Mouse (Mus musculus): ENCODE data around the gene Cbx7.

Cbx7 gene

DNA sequence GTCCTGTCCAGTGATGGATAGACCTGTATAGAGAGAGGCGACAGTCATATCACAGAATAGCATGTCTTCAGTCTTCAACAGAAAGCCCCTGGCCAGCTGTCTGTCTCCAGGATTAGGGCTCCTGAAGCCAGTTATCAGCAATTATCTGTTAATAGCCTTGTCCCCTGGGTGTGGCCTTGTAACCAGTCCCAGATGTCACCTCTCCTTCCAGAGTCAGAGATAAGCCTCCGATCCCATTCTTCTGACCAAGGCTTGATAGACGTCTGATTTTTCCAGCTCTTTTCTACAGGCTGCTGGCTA is 77.1 kb downstream of the Cbx7 start:
- no peak for DNase-seq (ENCODE audit: low spot score)

DNA sequence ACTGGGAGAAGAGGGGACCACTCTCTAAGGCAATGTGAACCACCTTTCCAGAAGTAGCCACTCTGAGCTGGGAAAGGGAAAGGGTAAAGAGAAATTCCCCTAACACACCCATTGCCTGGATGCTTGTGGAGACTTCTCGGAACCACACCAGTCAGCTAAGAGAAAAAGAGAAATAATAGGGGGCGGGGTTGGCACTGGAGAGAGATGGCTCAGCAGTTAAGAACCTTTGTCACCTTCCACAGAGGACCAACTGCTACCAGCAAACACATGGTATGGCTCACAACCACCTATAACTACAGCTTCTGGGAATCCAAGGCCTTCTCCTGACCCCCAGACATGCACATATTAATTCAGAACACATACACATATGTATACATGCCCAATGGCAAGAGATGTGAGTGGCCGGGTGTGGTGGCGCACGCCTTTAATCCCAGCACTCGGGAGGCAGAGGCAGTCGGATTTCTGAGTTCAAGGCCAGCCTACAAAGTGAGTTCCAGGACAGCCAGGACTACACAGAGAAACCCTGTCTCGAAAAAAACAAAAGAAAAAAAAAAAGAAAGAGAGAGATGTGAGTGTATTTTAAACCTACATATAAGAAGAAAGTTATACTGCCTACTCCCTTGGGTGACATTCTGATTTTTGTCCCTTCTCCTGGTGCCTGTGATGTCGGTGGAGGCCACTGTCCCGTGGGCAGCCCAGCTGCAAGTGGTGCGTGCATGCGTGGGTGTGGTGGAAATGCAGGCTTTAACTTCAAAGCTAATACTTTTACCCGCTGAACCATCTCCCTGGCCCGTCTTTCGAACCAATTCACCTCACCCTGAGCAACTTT is 77.7 kb downstream of the Cbx7 start:
- DNase-seq (ENCODE audit: low spot score), result no peak

DNA sequence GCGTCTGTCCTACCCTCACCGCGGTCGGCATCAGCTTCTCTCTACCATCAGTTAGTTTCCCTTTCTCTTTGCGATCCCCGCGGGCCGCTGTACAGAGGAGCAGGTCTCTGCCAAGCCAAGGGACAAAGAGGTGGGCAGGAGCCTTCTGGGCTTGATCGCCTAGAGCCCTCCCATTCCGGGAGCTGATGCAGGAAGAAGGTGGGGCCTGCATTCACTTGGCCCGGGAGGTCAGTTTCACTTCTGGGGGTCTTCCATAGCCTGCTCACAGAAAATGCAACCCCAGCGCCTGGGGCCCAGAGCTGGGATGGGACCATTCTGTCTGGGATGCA is 78.7 kb downstream of the Cbx7 start:
- peak; percentile 47 for DNase-seq (ENCODE audit: low spot score)

DNA sequence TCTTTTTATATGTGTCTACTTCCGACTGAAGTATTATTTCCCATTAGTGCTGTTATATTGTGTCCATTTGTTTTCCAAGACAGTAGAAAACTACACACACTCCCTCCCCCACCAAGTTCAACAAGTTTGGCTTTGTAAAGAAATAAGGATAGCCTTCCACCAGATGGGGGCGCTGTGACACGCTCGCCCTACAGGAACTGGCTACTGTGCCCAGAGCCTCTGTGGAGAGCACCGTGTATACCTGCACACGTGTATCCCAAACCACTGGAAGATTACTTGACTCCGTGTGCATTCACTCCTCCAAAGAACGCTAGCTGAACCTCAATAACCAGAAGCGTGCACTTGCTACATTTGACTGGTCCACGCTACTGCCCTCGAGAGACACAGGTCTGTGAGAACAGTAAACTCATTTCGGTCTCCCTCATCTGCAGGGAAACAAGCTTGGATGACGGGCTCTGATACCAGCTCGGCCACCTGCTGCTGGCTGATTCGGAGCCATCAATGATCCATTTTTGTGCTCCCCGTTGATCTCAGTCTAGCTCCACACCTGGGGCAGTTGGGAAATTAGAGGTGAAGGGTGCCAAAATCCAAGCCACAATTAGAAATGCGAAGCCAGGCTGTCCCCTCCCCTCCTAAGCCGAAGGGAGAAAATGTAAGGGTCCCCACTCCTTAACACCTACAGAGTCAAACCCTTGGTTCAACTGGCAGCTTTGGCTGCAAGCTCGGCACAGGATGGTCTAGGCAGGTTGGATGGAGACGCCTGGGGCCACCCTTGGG is 79.3 kb downstream of the Cbx7 start, which contains the start of gene Apobec3:
Apobec3 (plus strand) TSS at position 224 of the 777 bp plus-strand sequence.
- peak; percentile 80 for DNase-seq (ENCODE audit: low spot score)

DNA sequence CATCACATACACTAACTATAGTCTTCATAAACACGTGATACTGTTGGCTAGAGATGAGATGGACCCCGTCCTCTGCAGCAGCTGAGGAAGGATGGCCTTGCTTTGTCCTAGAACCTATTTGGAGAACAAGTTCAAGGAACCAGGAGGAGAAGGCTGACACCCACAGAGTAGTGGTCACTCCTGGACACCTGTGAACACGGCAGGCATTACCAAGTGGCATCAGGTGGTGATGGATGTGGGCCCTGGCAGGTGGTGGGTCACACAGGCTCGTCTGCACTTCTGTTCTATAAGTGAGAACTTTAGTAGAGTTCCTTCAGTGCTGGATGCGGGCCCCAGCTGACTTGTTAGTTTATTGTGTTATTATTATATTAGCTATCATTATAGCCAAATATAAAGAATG is 86.1 kb downstream of the Cbx7 start:
- DNase-seq (ENCODE audit: low spot score), result no peak

DNA sequence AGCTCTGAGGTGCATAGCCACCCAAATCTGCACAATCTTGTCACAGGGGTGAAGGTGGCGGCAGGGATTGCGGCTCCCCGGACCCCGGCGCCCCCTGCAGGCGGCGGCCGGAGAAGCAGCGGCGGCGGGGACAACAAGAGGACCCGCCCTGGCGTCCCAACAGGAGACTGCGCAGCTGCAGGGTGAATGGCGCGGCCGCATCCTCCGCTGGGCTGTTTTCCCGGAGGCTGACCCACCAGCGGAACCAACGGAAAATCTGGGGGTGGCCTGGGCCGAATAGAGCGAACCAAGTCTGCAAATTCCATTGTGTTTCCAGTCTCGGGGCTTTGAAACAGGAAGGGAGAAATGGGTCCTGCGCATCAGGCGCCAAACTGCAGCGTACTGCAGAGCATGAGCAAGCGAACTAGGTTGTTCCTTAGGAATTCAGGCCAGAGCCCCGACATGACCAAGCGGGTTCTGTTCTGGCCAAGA is 87.5 kb downstream of the Cbx7 start:
- peak; percentile 97 for DNase-seq (ENCODE audit: low spot score)

DNA sequence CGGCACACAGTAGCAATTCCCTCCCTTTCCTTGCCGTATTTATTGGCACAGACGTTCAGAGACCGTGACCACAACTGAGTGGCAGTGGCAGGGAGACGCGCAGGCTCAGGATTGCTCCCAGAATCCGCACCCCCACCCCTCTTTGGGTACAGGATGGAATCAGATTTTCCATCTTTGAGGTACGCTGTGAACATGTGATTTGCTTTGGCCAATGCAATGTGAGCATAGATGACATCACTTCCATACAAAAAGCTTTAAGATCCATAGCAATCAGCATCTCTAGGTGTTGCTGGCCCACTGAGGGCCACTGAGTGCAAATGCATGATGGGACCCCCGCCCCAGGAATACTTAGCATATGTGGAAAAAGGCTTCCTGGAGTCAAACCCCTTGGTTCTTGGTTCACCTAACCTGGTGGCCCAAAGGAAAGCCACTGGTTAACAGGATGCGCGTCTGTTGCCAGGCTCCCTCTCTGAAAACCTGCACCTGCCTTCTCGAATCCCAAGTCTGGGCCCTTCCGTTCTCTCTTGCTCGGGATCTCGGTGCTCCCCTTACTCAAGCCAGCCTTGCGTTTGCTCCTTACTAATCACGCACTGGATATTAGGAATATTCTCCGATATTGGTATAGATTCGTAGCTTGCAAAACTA is 88.2 kb downstream of the Cbx7 start:
- DNase-seq (ENCODE audit: low spot score), result no peak

DNA sequence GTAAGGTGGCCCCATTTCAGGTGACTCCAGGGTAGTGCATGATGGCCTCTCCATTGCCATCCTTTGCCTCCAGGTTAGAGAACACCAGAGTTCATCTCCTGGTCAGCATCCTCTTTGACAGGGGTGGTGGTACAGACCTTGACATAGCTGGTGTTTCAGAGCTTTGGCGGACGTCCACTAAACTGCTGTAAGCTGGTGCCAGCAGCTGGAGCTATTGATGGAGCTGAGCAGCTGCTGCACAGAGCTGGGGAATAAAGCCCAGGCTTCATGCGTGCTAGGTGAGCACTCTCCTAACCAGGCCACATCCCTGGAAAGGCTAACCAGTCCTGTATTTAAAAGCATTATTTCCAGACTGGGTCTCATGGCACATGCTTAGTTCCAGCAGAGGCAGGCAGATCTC is 90.4 kb downstream of the Cbx7 start:
- no peak for DNase-seq (ENCODE audit: low spot score)

DNA sequence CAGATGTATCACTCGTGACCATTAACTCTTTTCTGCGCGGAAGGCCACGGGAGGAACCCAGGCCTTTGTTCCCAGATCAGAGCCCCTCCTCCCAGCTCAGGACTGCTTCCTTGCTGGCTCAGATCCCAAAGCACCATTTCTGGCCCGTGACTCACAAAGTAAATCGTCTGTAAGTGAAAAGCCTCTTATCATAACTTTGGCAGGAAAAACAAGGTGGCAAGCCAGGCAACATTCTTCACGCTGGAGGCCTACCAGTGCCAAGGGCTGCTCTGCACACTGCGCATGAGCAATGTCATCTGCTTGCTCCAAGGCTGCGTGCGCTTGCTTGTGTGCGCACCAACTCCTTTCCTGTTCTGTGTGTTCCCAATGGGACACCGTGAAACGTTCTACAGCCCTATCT is 91.6 kb downstream of the Cbx7 start:
- peak; percentile 75 for DNase-seq (ENCODE audit: low spot score)

DNA sequence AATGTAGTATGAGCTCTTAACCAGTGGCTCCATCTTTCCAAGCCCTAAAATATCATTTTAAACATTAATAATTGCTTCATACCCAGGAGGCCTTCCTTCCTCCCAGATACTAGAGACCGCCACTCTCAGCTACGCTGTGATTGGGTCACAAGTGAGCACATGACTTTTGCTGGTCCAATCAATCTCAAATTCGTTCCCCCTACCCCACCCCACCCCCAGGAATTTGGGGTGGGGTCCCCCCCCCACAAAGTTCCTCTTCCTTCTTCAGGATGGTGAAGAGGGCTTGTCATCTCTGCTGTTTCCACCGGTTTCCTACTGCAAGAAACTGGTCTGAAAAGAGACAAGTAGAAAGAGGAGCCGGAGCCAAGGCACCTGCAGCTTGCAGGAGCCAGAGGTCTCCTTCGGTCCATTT is 92.2 kb downstream of the Cbx7 start:
- no peak for DNase-seq (ENCODE audit: low spot score)

DNA sequence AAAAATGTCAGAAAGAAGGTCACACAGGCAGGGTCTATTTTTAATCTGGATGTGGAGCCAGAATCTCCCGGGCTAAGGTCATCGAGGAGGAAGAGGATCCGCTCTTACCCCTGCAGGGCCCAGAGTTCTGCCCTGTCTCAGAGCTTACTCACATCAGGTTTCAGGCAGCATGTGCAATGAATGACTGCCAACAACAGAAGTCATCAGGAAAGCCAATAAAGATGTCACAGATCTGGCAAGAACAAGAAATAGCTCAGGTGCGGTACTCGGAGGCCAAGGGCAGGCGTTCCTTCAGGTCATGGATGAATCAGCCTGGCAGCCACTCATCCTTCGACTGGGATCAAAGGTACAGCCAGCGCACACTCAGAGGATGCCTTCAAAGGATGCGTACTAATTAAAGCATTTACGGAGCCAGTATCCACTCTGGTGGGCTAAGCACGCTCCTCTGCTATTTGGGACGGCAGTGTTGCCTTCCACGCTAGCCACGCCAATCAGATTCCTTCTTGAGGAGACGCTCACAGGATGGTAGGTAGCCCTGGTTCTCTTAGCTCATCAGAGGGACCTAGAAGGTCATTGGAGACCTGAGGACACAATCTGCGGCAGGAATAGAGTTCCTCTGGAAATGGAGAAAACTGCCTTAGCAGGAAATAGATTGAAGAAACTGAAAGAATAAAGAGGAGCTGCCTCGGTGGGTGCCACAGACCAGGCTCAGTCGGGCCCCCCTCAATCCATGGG is 95.5 kb downstream of the Cbx7 start:
- no peak for DNase-seq (ENCODE audit: low spot score)

DNA sequence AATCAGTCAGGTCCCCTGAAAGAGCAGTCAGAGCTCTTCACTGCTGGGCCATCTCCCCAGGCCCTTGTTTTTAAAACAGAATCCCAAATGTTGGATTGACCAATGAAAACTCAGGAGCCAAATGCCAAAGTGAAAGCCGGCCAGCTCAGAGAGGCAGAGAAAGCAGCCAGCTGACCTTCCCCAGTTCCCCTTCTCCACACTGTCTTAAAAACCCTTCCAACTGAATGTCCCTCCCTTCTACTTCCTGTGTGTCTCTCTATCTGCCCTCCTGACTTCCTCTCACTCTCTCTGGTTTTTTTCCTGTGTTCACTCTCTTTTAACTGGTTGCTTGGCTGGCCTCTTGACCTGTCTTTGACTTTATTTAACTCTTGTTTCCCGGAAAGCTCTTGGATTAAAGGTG is 96.9 kb downstream of the Cbx7 start:
- DNase-seq (ENCODE audit: low spot score), result no peak

DNA sequence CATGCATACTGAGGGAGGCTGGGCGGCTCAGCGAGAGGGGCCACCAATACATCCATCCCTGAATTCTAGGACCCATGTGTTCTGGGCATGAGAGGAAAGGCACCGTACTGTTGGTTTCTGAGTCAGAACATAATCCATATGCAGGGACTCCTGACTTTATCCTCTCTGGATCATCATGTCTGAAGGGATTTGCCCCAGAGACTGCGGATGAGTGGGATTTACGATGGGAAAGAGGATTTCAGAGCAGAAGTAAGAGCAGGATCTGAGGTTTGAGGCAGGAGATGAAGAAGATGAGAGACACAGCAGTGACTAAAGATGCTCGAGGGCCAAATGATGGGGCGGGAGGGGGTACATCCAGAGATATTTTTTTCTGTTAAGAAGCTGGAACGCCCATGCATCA is 97.4 kb downstream of the Cbx7 start:
- no peak for DNase-seq (ENCODE audit: low spot score)

DNA sequence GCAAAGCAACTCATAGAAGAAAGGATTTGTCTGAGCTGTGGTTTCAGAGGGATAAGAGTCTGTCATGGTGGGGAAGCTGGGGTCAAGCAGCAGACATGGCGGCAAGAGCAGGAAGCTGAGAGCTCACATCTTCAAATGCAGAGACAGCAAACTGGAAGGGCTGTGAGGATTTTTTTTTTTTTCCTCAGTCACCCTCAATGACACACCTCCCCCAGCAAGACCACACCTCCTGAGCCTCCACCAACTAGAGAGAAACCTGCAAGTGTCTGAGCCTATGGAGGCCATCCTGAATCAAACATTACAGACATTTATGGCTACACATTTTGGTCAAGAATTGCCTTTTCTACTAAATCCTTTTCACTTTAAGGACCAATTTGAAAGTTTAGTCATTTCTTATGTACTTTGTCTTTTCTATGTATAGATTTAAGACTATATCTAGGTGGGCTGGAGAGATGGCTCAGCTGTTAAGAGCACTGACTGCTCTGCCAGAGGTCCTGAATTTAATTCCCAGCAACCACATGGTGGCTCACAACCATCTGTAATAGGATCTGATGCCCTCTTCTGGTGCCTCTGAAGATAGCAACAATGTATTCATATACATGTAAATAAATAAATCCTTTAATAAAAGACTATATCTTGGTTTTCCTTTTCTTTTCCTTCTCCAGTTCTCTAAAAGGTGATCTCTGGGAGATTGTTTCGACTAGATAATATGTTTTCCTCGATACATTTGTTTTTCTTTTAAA is 103.5 kb downstream of the Cbx7 start:
- no peak for DNase-seq (ENCODE audit: low spot score)
